Mouse (Mus musculus): ENCODE data around the gene Bco1.

- no peak for TF ChIP-seq EP300 (IDR thresholded peaks at IDR 0.05; ENCODE audit: insufficient read depth, low read depth, low read length)
- TF ChIP-seq CTCF (IDR thresholded peaks at IDR 0.05), result no peak
- no peak for TF ChIP-seq POLR2A (IDR thresholded peaks at IDR 0.05; ENCODE audit: insufficient read depth, low read depth, low read length)
These were observed 46.2 kb upstream of the Bco1 start for GRCm38 (mm10) chr8:117049444-117049843.

Data from heart, adult 2 months (tissue).